Mouse (Mus musculus) heart, adult 2 months (tissue): ENCODE measurements around the gene Il6ra.

Source experiments
- CTCF ChIP-seq: fragments of 200-600 bp; IDR thresholded peaks from 2 replicates; pipeline ENCODE4 v1.8.1; 2022; ENCODE audit warnings: antibody characterized with exemption, mild to moderate bottlenecking, moderate library complexity
- EP300 ChIP-seq: fragments of 200-500 bp; IDR thresholded peaks from 2 replicates; pipeline ENCODE4 v1.6.1; 2011; ENCODE audit warnings: low read depth, low read length, control low read depth; ENCODE audit not compliant: insufficient read depth
- POLR2A ChIP-seq: fragments of 200-500 bp; IDR thresholded peaks from 2 replicates; pipeline ENCODE4 v1.6.1; 2011; ENCODE audit warnings: mild to moderate bottlenecking, low read depth, low read length, control low read depth; ENCODE audit not compliant: insufficient read depth

DNA sequence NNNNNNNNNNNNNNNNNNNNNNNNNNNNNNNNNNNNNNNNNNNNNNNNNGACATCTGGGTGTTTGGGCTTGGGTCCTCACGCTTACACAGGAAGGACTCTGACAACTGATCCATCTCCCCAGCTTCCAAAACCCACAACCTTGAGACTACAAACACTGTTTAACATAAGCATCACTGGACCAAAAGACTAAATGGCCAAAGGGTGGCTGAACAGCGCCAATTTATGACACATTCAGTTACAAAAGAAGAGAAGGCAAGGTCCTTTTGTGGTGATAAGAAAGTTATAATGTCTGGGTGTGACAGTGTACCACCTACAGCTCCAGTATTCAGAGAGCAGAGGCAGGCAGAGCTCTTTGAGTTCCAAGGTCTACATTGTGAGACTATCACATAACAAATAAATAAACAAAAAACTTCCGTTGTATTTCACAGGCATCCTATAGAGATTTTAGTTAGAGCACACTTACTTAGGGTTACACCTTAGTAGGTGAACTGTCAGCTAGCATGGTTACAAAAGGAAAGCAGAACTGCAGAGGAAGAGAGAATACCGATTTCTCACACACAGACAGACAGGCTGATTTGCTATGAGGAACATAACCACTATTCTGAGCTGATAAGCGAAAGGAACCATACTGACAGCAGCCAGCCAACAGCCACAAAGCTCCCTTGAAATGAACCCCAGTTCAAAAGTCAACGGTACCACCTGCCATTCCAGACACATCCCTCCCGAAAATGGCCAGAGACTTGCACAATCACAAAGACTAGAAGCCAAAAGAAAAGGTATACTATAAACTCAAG is 43.4 kb upstream of the Il6ra start:
- TF ChIP-seq CTCF (no peak), EP300 (no peak), POLR2A (no peak)
